Mouse (Mus musculus) forelimb bud, embryonic 11.5 days (tissue): ENCODE data around the gene Gm20870.
"Not testable (repeated sequence)": the region's sequence is repeated elsewhere in the genome, so short reads cannot be mapped to it uniquely, and the experiment has no call there.

Source experiments
- DNase-seq: peaks from one replicate; pipeline ENCODE4 v3.0.0-alpha.2; 2012; ENCODE audit warnings: low read depth, low spot score

Gm20870 gene

GRCm38 (mm10) chrY:71691743-71692142 is at the start of gene Gm20870:
TSS of gene Gm20870 (plus strand) at chrY:71692043.
- DNase-seq = not testable (repeated sequence)
